Mouse (Mus musculus) T-cell, adult 2 months (primary cell): ENCODE results near the gene Itgal.
A peak's percentile ranks its signal among the peaks of the same experiment; 100 is the strongest.
"Not testable (repeated sequence)": the region's sequence is repeated elsewhere in the genome, so short reads cannot be mapped to it uniquely, and the experiment has no call there.

Source experiments
- DNase-seq: peaks from one replicate; pipeline ENCODE4 v3.0.0; 2022; ENCODE audit warnings: low spot score

Gene Itgal

GRCm38 (mm10) chr7:127280092-127280491 is 16.0 kb upstream of the Itgal start:
- DNase-seq = no peak

- DNase-seq = no peak
These were observed 14.9 kb upstream of the Itgal start for GRCm38 (mm10) chr7:127281114-127281513.

- DNase-seq = no peak
These were observed 13.9 kb upstream of the Itgal start for GRCm38 (mm10) chr7:127282190-127282589.

- peak; percentile 81 for DNase-seq
These were observed 10.9 kb upstream of the Itgal start for GRCm38 (mm10) chr7:127285154-127285553.

GRCm38 (mm10) chr7:127287940-127288339 is 8.1 kb upstream of the Itgal start:
- peak; percentile 72 for DNase-seq

DNA sequence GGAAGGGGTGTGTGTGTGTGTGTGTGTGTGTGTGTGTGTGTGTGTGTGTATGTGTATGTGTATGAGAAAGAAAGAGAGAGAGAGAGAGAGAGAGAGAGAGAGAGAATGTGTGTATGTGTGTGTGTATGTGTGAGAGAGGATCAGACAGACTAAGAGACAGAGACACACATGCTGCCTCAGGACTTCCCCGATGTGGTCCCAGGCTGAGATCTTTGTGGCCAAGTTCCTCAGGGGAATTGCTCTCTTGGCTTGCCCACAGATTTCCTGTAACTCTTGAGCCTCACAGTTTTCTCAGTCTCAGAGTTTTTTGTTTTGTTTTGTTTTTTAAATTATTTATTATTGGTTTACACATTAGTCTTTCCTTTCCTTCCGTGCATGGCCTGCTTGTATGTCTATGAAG is 6.8 kb upstream of the Itgal start:
- no peak for DNase-seq

DNA sequence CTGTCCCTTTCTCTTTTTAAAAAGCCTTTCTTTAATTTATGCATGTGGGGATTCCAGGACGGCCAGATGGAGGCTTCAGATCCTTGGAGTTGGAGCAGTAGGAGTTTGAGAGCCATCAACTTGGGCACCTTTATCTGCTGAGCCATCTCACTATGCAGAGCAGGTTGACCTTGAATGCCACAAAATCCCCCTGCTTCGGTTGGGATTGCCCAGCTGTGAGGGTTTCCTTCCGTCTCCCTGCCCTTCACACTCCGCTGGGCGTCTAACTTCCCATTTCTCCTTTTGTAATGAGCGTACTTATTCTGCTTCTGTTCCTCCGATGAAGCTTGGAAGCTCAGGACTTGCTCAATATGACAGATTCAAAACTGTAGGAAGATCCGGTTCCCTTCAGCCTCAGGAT is 5.9 kb upstream of the Itgal start:
- no peak for DNase-seq

DNA sequence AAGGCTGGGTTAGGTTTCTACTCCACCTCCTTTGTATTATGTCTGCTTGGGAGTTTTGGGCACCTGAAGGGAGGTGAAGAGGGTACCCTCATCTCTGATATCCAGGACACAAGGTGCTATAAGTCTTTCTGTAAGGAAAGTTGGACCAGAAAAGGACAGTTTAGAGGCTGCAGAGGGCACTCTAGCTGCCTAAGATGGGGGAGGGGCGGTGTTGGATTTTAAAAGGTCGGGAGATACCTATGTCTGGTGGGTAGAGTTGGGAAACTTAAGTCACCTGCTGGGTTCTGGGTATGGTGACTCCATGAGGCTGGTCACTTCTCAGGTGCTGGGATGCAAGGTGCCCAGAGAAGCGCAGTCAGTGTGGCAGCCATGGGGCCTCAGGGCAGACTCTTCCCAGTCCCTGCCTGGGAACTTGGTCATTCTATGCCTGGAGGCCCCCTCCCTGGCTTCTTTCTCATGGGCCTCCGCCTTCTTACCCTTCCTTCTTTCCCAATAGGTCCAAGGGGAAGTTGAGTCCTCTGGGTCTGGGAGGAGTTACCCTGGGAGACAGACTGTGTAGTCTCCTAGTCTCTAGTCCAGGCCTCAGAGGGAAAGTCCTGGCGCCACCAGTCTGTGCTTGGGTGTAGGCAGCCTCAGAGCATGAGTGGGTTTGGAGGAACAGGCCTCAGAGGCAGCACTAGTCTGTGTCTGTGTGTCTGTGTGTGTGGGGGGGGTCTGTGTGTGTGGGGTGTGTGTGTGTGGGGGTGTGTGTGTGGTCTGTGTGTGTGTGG is 911 bp downstream of the Itgal start:
- DNase-seq = no peak

GRCm38 (mm10) chr7:127297586-127298193 is 1.6 kb downstream of the Itgal start:
- DNase-seq = no peak

GRCm38 (mm10) chr7:127308431-127308830 is 12.4 kb downstream of the Itgal start:
- DNase-seq = no peak

DNA sequence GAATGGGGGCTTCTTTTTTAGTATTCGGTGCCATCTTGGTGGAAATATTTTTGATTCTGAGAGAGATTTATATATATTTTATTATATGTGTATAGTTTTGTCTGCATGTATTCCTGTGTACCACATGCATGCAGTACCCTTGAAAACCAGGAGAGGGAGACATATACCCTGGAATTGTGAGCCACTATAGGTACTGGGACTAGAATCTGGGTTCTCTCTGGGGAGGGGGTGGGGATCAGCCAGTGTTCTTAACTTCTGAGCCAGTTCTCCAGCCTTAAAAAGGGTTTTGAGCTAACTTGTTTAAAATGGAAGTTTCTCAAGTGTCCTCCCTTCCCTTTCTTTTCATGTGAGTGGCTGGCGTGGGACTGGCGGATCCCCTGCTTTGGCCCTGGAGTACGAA is 12.8 kb downstream of the Itgal start:
- DNase-seq = peak; percentile 50

GRCm38 (mm10) chr7:127309951-127310350 is 13.9 kb downstream of the Itgal start:
- no peak for DNase-seq

GRCm38 (mm10) chr7:127313912-127314311 is 17.9 kb downstream of the Itgal start:
- no peak for DNase-seq

DNA sequence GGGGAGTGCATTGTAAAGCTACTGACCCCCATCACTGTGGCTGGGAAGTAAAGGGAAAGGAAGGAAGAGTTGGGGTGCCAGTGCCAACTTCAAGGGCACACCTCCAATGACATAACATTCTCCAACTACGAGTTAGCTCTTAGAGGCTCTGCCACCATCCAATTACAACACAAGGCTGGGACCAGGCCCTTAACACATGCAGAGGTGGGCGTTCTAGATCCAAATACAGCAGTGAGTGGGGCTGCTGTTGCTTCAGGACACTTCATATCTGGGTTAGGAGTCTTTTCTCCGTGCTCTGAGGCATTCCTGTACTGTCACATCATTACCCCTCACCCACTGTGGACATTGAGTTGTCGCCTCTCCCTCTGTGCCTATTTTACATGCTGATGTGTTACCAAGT is 25.0 kb downstream of the Itgal start:
- DNase-seq = no peak

DNA sequence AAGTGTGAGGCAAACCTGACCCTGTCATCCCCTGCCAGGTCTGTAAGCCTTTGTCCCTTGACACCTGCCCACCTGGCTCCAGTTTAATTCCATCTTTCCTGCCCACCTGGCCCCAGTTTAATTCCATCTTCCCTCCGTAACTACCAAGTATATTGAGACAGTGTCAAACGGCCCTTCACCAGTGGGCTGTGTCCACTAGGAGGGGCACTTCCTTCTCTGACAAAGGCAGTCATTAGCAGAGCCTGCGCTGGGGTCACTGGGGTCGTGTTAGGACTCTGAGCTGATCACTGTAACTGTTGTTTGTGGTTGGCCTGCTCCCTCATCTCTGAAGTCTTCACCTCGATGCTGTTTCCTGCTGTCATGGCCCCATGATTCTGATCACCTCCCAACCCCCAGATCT is 26.0 kb downstream of the Itgal start:
- no peak for DNase-seq

- no peak for DNase-seq
These were observed 28.9 kb downstream of the Itgal start for GRCm38 (mm10) chr7:127324944-127325343.

DNA sequence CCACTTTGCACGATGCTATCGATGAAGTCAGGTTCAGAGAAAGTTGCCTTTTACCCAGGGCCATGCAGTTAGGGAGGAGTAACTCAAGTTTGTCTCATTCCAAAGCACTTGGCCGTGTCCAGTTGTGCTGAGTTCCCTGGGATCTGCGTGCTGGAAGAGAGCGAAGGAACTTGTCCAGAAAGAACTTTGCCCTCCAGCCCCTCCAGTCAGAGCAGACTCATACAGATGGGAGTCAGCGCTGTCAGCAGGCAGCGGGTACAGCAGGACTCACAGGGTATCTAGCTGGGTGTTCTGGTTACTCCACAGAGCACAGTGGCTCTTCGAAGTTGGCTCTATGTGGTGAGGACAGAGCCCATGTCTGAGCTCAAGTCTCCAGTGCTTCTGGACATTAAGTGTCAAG is 29.5 kb downstream of the Itgal start:
- no peak for DNase-seq

GRCm38 (mm10) chr7:127326685-127327084 is 30.6 kb downstream of the Itgal start:
- no peak for DNase-seq

GRCm38 (mm10) chr7:127333240-127333639 is 37.2 kb downstream of the Itgal start:
- DNase-seq = no peak

DNA sequence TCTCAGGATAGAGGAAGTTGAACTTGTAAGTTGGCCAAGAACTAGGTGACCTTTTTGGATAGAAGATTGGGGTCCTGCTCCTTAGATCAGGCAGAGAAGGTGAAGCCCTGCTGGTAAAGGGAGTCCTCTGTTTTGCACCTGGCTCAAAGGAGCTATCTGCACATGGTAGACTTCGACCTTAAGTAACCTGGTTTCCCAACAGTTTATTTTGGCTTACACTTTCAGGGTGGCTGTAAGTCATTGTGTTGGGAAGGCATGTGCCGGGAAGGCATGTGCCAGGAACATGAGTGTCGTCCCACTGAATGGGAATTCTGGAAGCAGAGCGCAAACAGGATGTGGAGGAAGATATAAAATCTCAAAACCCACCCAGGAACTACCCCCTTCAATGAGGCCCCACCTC is 39.5 kb downstream of the Itgal start:
- DNase-seq = no peak

GRCm38 (mm10) chr7:127337636-127338035 is 41.6 kb downstream of the Itgal start:
- no peak for DNase-seq

GRCm38 (mm10) chr7:127341356-127341755 is 45.3 kb downstream of the Itgal start:
- no peak for DNase-seq

DNA sequence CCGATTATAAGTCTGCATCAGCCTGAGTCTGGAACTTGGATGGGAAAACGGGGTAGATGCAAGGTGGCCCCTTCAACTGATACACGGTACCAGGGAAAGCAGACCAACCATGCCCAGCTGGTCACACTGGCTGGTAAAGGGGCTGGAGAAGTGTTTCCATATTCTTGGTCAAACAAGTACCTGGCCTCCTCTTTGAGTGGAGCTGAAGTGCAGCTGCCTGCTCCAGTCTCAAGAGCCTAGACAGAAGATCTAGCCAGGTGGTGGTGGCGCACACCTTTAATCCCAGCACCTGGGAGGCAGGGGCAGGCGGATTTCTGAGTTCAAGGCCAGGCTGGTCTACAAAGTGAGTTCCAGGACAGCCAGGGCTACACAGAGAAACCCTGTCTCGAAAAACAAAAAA is 45.8 kb downstream of the Itgal start:
- not testable (repeated sequence) for DNase-seq

DNA sequence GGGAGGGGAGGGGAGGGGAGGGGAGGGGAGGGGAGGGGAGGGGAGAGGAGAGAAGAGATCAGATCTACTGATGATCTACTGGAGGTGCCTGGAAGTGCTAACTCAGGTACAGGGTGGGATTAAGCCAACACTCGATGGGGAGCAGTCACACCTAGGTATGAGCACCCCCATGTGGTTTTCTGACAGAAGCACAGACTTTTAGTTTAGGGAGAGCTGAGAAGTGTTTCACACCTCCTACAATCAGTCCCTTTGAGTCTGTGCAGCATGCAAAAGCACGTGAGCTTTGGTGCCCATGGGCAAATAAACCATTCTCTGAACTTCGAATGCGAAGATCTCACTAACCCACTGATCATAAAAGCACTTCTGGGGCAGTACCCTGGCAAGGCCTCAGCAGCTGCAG is 46.3 kb downstream of the Itgal start:
- peak; percentile 54 for DNase-seq
